ENCODE assay signal across 8 mouse cellular contexts in the genomic region with DNA sequence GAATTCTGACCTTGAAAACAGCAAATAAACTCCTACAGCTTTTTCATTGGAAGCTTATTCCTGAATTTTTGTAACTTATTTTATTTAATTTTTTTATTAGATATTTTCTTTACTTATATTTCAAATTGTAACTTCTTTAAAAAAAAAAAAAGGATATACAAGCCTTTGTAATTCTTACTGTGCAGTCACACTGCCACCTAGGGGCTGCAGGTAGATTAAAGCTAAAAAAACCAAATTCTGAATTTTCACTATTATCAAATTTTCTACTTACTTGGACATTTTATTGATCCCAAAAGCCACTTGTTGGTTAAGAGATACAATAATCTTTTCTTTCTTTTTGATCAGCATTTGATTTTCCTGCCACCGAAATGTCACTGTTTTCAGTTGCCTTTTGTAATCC. TPM values are rescaled to one million over a fixed set of nuclear protein-coding genes. Genes with fewer than 3 reads are reported as not detected.
DNase-seq lines count a peak whose midpoint lies in the region.

No protein-coding gene starts in this region.

- DNase-seq in gastrocnemius, postnatal 14 days = peak; percentile 2
- no peak for DNase-seq in gastrocnemius, adult 8-10 months (ENCODE audit: low spot score in 2 of 2)
- peak; percentile 12 for DNase-seq in right cerebral cortex, adult 18-20 months
- no peak for DNase-seq in right cerebral cortex, adult 2 months (ENCODE audit: low spot score in 2 of 2)
- peak; percentile 12 for DNase-seq in c-Kit-positive CD71-negative TER-119-negative erythroid progenitor cells, embryonic 14.5 days (ENCODE audit: low read depth)
- peak; percentile 41 for DNase-seq in thymus, postnatal 14 days
- DNase-seq in adrenal gland, adult 2 months = no peak
- DNase-seq in cerebellum, adult 11-12 months = no peak

- intact Hi-C loops in gastrocnemius, postnatal 14 days (cut with DNase I; ENCODE audit: low total_unique reads) = no loop called here

RNA-seq across cellular contexts. Expression of a gene that starts 52.2 kb away (rescaled TPM):
- total RNA-seq in gastrocnemius, postnatal 14 days (2021) = 1 to 10 TPM; 5.1 to 5.2 TPM
- total RNA-seq in gastrocnemius, adult 8-10 months (2022) = 1 to 10 TPM; 2.9 to 4.0 (median 3.1) TPM
- 10 to 100 TPM; 17.0 to 23.9 TPM for total RNA-seq in adrenal gland, adult 2 months (2021)
- 1.3 and 2.1 TPM in 2 replicates for polyA plus RNA-seq in adrenal gland, adult 2 months (2012; rRNA removed)

RNA-seq across cellular contexts. Expression of a gene that starts 52.2 kb away (rescaled TPM):
- total RNA-seq in gastrocnemius, postnatal 14 days (2021) = 1 to 10 TPM; 2.1 to 2.4 TPM
- 1 to 10 TPM in 1 of 4 experiments, under 1 TPM in 3; 0.63 to 1.0 (median 0.80) TPM for total RNA-seq in gastrocnemius, adult 8-10 months (2022)
- 1 to 10 TPM; 1.2 to 1.9 TPM for total RNA-seq in adrenal gland, adult 2 months (2021)
- polyA plus RNA-seq in adrenal gland, adult 2 months (2012; rRNA removed) = 0.07 and 0.30 TPM in 2 replicates

Comparison
In these comparisons a context has a peak if more than half of its experiments do, and no peak if none do; other contexts are left out.
1. DNase-seq: peak in gastrocnemius, postnatal 14 days (single experiment), right cerebral cortex, adult 18-20 months (single experiment), c-Kit-positive CD71-negative TER-119-negative erythroid progenitor cells, embryonic 14.5 days (single experiment) and thymus, postnatal 14 days (single experiment); none in gastrocnemius, adult 8-10 months (0 of 2), right cerebral cortex, adult 2 months (0 of 2), adrenal gland, adult 2 months (single experiment) and cerebellum, adult 11-12 months (single experiment).